1 mouse cellular context compared by ENCODE assay signal in the genomic region with DNA sequence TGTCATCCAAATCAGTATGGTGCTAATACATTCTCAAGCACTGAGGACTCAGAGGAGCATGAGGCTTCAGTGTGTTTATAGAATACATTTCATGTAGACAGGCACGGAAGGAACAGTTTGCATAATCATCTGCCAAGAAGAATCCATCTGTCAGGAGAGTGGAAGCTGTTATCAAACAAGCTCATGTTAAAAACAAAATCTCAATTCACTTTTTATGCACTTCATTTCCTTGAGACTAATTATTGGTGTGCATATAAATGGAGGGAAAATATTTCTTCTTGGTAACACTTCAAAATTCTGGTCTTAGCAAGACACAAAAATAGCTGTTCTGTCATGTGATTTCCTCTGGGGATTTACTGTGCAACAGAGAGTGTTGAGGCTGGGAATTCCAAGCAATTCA.
TF ChIP-seq lines count a peak whose summit lies in the region.

No protein-coding gene starts in this region.

TF ChIP-seq in CH12.LX, 34 proteins besides CTCF, POLR2A, EP300 and RAD21 (continued from another document):
- no peak for TF ChIP-seq E2F4 (IDR thresholded peaks at IDR 0.05; ENCODE audit: insufficient replicate concordance, low read depth, low read length)
- 0 out of 2 replicates have a peak, but pooled peaks have one; percentile 27 for TF ChIP-seq MAX (IDR thresholded peaks at IDR 0.05; ENCODE audit: low read length)
- TF ChIP-seq MAFK (IDR thresholded peaks at IDR 0.05; ENCODE audit: insufficient replicate concordance, low read length), result no peak
TF ChIP-seq in CH12.LX: peak in this region for 7.
